Mouse (Mus musculus): ENCODE data around the gene Fgf4. TPM values are rescaled to one million over a fixed set of nuclear protein-coding genes. Genes with fewer than 3 reads are reported as not detected.
"Not testable (repeated sequence)": the region's sequence is repeated elsewhere in the genome, so short reads cannot be mapped to it uniquely, and the experiment has no call there.

Fgf4 gene
- polyA plus RNA-seq, 1 experiment from 2014 or later: not detected

DNA sequence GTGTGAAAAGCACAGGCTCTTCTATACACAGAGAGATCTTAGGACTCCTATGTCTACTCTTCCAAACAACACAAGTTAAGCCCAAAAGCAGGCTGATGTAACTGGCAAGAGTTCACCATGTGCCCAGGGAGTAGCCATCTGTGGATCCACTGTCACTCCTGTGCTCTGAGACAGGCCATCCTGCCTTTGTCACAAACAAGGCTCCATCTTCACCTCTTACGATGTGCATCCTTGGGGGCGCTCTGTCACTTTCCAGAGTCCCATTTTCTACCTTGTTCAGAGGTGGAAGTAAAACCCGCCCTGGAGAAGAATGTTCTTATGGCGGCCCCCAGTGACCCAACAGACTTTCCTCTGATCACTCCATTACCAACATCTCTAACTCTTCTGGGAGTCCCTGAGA is 47.5 kb downstream of the Fgf4 start:
- H3K4me3 ChIP-seq (ENCODE audit: low read depth, low read length): peak overlapping the region; percentile 54; the same call in 1 of the 2 replicates
- H3K27ac ChIP-seq (ENCODE audit: low read depth, low read length): no peak overlapping the region
- H3K36me3 ChIP-seq (ENCODE audit: control insufficient read depth, insufficient read depth, low read length): no peaks in the 10 kb centered on the region
- no peak for ATAC-seq (replicated peaks; ENCODE audit: low FRiP score)
- DNase-seq (ENCODE audit: low spot score): no peak
- H3K4me1 ChIP-seq (replicated peaks; ENCODE audit: control insufficient read depth, insufficient read depth, low read length): peaks cover 17% of the 10 kb centered on the region
- H3K27me3 ChIP-seq (replicated peaks; ENCODE audit: control insufficient read depth, insufficient read depth, low read length): peaks cover 64% of the 10 kb centered on the region
- H3K9me3 ChIP-seq (ENCODE audit: control insufficient read depth, low read length): no peaks in the 10 kb centered on the region
- 7% methylated on average over 4 of the region's 4 CpGs for WGBS
- H3K9ac ChIP-seq (ENCODE audit: low read depth, low read length): no peak overlapping the region
- H3K4me2 ChIP-seq: peak overlapping the region; percentile 91

DNA sequence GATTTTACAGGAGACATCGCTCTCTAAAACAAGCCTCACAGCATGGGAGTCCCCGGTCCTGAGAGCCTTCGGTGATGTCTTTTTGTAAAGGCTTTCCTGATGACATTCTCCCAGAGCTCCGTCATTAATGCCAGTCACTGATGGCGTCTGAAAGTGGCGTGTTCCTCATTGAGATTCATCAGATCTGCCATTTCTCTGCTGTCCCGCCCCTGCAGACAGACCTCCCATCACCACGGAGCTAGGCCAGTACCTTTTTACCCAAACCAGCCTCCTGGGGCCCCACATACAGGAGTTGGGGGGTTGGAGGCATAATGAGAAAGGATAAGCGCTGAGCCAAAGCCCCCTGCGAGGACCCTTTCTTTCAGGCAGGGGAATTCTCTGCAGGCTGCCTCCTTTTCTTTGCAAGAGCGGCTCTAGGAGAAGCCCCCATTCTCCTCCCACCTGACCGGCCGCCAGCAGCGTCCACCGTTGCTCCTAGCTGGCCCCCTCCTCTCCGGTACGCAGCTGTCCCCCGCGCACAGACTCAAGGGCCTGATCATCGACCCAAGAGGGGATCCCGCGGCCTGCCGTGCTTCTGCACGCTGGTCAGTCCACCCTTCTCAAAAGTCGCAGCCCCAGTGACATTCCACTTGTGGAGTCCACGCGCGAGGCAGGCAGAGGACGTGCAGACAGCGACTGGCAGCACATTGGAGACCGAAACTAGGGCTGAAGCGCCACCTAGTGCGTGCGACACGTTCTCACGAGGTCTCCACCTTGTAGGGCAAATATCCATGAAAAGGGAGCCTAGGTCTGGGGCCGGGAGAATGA is 48.3 kb downstream of the Fgf4 start:
- Histone ChIP-seq H3K27me3 (replicated peaks; ENCODE audit: control insufficient read depth, insufficient read depth, low read length) (peaks cover 65% of the 10 kb centered on the region), H3K27ac (ENCODE audit: low read depth, low read length) (no peak overlapping the region), H3K4me1 (replicated peaks; ENCODE audit: control insufficient read depth, insufficient read depth, low read length) (peaks cover 17% of the 10 kb centered on the region), H3K4me2 (peak overlapping the region; percentile 91), H3K9me3 (ENCODE audit: control insufficient read depth, low read length) (no peaks in the 10 kb centered on the region), H3K9ac (ENCODE audit: low read depth, low read length) (peak overlapping the region; percentile 48; the same call in 1 of the 2 replicates), H3K4me3 (ENCODE audit: low read depth, low read length) (peak overlapping the region; percentile 54), H3K36me3 (ENCODE audit: control insufficient read depth, insufficient read depth, low read length) (no peaks in the 10 kb centered on the region)
- DNase-seq (ENCODE audit: low spot score) (peak; percentile 73), ATAC-seq (replicated peaks; ENCODE audit: low FRiP score) (peak; percentile 76)
- WGBS: under 1% methylated on average over 37 of the region's 37 CpGs

DNA sequence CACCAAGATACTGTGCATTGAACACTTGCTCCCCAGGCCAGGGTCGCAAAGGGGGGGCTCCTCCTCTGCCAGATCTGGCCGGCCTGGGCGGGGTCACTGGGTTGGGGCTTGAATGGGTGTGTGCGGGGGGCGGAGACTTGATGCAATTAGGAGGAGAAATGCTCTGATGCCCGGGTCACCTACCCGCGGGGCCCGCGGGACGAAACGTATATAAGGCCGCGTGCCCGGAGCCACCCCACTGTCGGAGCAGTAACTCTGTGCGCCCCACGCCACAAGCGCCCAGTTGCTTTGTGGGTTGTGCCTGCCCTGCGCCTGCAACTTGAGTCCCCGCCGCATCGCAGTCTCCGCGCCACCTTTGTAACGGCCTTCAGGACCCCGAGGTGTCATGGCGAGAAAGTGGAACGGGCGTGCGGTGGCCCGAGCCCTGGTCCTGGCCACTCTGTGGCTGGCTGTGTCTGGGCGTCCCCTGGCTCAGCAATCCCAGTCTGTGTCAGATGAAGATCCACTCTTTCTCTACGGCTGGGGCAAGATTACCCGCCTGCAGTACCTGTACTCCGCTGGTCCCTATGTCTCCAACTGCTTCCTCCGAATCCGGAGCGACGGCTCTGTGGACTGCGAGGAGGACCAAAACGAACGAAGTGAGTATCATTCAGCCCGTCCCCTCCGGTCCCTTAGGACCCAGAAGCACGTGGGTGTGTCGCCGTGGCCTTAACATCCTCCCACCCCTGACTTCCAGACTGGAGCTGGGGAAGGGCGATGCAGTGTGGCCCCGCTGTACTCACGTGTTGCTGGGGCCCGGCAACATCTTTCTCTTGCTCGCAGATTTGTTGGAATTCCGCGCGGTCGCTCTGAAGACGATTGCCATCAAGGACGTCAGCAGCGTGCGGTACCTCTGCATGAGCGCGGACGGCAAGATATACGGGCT is 49.4 kb downstream of the Fgf4 start, which contains the start of gene Fgf15:
Fgf15 (plus strand) TSS at position 238 of the 925 bp plus-strand sequence.
- Histone ChIP-seq H3K9me3 (ENCODE audit: control insufficient read depth, low read length) (no peaks in the 10 kb centered on the region), H3K27ac (ENCODE audit: low read depth, low read length) (no peak within 1 kb of the TSS), H3K27me3 (replicated peaks; ENCODE audit: control insufficient read depth, insufficient read depth, low read length) (peaks cover 64% of the 10 kb centered on the region), H3K4me2 (peak within 1 kb of the TSS; percentile 91), H3K4me3 (ENCODE audit: low read depth, low read length) (peak within 1 kb of the TSS; percentile 54), H3K9ac (ENCODE audit: low read depth, low read length) (peak within 1 kb of the TSS; percentile 48; the same call in 1 of the 2 replicates), H3K4me1 (replicated peaks; ENCODE audit: control insufficient read depth, insufficient read depth, low read length) (peaks cover 17% of the 10 kb centered on the region), H3K36me3 (ENCODE audit: control insufficient read depth, insufficient read depth, low read length) (no peaks in the 10 kb centered on the region)
- DNase-seq (ENCODE audit: low spot score) (peak; percentile 43), ATAC-seq (replicated peaks; ENCODE audit: low FRiP score) (peak; percentile 32; the same call in 1 of the 2 replicates)
- 1% methylated on average over 65 of the region's 65 CpGs for WGBS

DNA sequence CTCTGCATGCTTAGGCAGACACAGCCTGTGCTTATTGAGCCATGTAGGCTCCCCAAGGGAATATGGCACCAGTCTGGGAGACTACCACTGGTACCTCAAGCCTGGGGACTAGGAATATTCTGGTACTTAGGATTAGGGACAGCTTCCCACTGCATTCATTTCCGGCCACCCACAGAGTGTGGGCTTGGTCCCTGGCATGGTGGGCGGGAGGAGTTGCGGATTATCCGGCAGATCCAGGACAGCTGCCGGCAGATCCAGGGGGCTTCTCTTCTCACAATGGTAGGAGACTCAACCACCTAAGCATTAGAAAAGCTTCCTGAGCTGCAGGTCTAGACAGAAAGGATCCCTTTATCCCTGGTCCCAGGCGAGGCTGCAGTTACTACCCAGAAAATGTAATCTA is 51.3 kb downstream of the Fgf4 start:
- peaks cover 64% of the 10 kb centered on the region for H3K27me3 ChIP-seq (replicated peaks; ENCODE audit: control insufficient read depth, insufficient read depth, low read length)
- H3K36me3 ChIP-seq (ENCODE audit: control insufficient read depth, insufficient read depth, low read length): no peaks in the 10 kb centered on the region
- H3K27ac ChIP-seq (ENCODE audit: low read depth, low read length): no peak overlapping the region
- DNase-seq (ENCODE audit: low spot score): no peak
- ATAC-seq (replicated peaks; ENCODE audit: low FRiP score): no peak
- H3K4me3 ChIP-seq (ENCODE audit: low read depth, low read length): no peak overlapping the region
- no peaks in the 10 kb centered on the region for H3K9me3 ChIP-seq (ENCODE audit: control insufficient read depth, low read length)
- peaks cover 17% of the 10 kb centered on the region for H3K4me1 ChIP-seq (replicated peaks; ENCODE audit: control insufficient read depth, insufficient read depth, low read length)
- WGBS: 58% methylated on average over 6 of the region's 6 CpGs
- H3K9ac ChIP-seq (ENCODE audit: low read depth, low read length): no peak overlapping the region
- no peak overlapping the region for H3K4me2 ChIP-seq

DNA sequence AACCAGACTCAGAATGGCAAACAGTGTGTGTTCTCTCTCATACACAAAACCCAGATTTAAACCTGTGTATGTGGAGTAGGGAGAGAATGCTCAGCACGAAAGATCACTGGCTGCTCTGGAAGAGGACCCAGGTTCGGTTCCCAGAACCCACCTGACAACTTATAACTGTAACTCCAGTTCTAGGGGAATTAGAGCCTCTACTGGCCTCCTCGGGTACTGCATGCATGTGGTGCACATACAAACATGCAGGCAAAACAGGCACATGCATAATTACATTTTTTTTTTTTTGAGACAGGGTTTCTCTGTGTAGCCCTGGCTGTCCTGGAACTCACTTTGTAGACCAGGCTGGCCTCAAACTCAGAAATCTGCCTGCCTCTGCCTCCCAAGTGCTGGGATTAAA is 58.3 kb downstream of the Fgf4 start:
- not testable (repeated sequence) for DNase-seq (ENCODE audit: low spot score); ATAC-seq (replicated peaks; ENCODE audit: low FRiP score); H3K27ac ChIP-seq (ENCODE audit: low read depth, low read length); H3K9ac ChIP-seq (ENCODE audit: low read depth, low read length); H3K27me3 ChIP-seq (replicated peaks; ENCODE audit: control insufficient read depth, insufficient read depth, low read length); H3K4me2 ChIP-seq; H3K36me3 ChIP-seq (ENCODE audit: control insufficient read depth, insufficient read depth, low read length); H3K4me1 ChIP-seq (replicated peaks; ENCODE audit: control insufficient read depth, insufficient read depth, low read length); H3K9me3 ChIP-seq (ENCODE audit: control insufficient read depth, low read length); H3K4me3 ChIP-seq (ENCODE audit: low read depth, low read length)
- 89% methylated on average over 3 of the region's 3 CpGs for WGBS

DNA sequence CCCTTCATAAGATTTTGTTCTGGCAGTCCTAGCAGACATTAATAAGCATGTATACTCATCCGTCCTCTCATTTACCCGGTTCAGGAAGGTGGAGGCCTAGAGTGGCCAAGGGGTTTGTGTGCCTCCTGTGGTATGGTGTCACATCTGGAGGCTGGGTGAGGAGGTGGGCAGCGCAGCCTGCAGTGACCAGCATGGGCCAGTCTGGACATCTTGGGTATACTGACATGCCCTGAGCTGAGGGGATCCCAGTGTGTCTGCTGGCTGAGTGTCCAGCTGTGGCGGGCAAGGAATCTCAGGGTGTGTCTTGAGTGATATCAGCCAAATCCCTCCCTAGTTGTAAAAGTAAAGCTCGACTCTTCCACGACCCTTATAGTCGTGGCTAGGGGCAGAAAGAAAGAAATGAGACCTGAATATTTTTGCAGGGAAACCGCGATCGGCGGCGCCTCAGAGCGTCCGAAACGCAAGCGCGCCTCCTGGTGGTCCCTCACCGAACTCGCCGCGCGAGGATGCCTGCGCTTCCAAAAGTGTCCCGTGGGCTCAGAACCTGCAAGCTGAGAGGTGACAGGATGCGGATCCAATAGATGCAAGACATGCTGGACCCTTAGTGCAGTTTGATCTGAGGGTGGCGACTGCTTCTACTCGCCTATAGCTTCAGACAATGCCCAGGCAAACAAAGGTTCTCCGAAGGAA is 59.7 kb downstream of the Fgf4 start:
- H3K4me3 ChIP-seq (ENCODE audit: low read depth, low read length): no peak overlapping the region; the same call in 1 of the 2 replicates
- WGBS: 10% methylated on average over 28 of the region's 28 CpGs
- ATAC-seq (replicated peaks; ENCODE audit: low FRiP score): peak; percentile 53

DNA sequence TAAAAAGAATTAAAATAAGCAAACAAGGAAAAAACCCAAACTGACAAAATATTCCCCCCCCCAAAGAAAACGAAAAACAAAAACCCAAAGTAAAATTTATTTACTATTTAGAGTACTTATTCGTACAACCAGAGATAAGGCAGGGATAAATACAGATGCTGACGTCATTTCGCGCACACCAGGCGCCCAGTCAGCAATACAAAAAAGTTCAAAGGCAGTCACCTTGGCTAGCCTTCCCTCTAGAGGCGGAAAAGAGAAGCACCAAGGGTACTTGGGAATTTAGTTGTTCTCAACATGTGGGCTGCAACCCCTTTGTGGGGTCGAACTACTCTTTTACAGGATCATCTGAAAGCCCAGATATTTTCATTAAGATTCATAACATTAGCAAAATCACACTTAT is 60.6 kb downstream of the Fgf4 start:
- WGBS: 8% methylated on average over 8 of the region's 8 CpGs
- Histone ChIP-seq H3K9ac (ENCODE audit: low read depth, low read length) (no peak overlapping the region), H3K4me3 (ENCODE audit: low read depth, low read length) (no peak overlapping the region), H3K27me3 (replicated peaks; ENCODE audit: control insufficient read depth, insufficient read depth, low read length) (no peaks in the 10 kb centered on the region; the same call in 1 of the 2 replicates), H3K4me2 (no peak overlapping the region; the same call in 1 of the 2 replicates), H3K4me1 (replicated peaks; ENCODE audit: control insufficient read depth, insufficient read depth, low read length) (0 out of 2 replicates have a peak, but pooled peaks cover 3% of the 10 kb centered on the region), H3K9me3 (ENCODE audit: control insufficient read depth, low read length) (no peaks in the 10 kb centered on the region), H3K36me3 (ENCODE audit: control insufficient read depth, insufficient read depth, low read length) (no peaks in the 10 kb centered on the region), H3K27ac (ENCODE audit: low read depth, low read length) (no peak overlapping the region)
- ATAC-seq (replicated peaks; ENCODE audit: low FRiP score) (peak; percentile 55; the same call in 1 of the 2 replicates), DNase-seq (ENCODE audit: low spot score) (no peak)

More for the DNA sequence above, 59.7 kb downstream of the Fgf4 start:
- no peaks in the 10 kb centered on the region for H3K36me3 ChIP-seq (ENCODE audit: control insufficient read depth, insufficient read depth, low read length)
- 0 out of 2 replicates have a peak, but pooled peaks cover 3% of the 10 kb centered on the region for H3K4me1 ChIP-seq (replicated peaks; ENCODE audit: control insufficient read depth, insufficient read depth, low read length)
- no peaks in the 10 kb centered on the region for H3K9me3 ChIP-seq (ENCODE audit: control insufficient read depth, low read length)
- peak overlapping the region; percentile 55 for H3K4me2 ChIP-seq
- H3K27me3 ChIP-seq (replicated peaks; ENCODE audit: control insufficient read depth, insufficient read depth, low read length): no peaks in the 10 kb centered on the region; the same call in 1 of the 2 replicates
- H3K27ac ChIP-seq (ENCODE audit: low read depth, low read length): no peak overlapping the region
- peak; percentile 72 for DNase-seq (ENCODE audit: low spot score)
- H3K9ac ChIP-seq (ENCODE audit: low read depth, low read length): peak overlapping the region; percentile 50; the same call in 1 of the 2 replicates

DNA sequence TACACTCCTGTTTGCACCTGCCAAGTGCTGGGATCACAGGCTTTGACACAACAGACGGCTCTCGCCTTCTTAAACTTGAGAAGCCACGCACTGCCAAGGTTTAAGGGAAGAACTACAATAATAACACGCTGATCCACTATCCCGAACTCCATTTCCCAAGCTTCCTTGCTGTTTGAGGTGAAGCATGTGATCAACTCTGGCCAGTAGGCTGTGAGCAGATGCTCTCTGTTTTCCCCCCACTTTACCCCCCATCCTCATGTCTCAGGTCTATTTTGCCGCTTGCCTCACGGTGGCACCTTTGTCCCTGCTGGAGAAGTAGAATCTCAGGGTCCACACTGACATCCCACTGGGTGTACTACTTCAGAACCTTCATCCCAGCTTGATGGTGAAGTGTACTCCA is 61.5 kb downstream of the Fgf4 start:
- no peak overlapping the region for H3K4me2 ChIP-seq
- no peak for ATAC-seq (replicated peaks; ENCODE audit: low FRiP score)
- 49% methylated on average over 7 of the region's 7 CpGs for WGBS

More for the DNA sequence above, 61.5 kb downstream of the Fgf4 start:
- Histone ChIP-seq H3K9ac (ENCODE audit: low read depth, low read length) (no peak overlapping the region), H3K27me3 (replicated peaks; ENCODE audit: control insufficient read depth, insufficient read depth, low read length) (no peaks in the 10 kb centered on the region; the same call in 1 of the 2 replicates), H3K36me3 (ENCODE audit: control insufficient read depth, insufficient read depth, low read length) (no peaks in the 10 kb centered on the region), H3K27ac (ENCODE audit: low read depth, low read length) (no peak overlapping the region), H3K9me3 (ENCODE audit: control insufficient read depth, low read length) (no peaks in the 10 kb centered on the region), H3K4me1 (replicated peaks; ENCODE audit: control insufficient read depth, insufficient read depth, low read length) (0 out of 2 replicates have a peak, but pooled peaks cover 3% of the 10 kb centered on the region), H3K4me3 (ENCODE audit: low read depth, low read length) (no peak overlapping the region)
- DNase-seq (ENCODE audit: low spot score): no peak
